Mouse (Mus musculus): ENCODE data around the gene Socs2.

DNA sequence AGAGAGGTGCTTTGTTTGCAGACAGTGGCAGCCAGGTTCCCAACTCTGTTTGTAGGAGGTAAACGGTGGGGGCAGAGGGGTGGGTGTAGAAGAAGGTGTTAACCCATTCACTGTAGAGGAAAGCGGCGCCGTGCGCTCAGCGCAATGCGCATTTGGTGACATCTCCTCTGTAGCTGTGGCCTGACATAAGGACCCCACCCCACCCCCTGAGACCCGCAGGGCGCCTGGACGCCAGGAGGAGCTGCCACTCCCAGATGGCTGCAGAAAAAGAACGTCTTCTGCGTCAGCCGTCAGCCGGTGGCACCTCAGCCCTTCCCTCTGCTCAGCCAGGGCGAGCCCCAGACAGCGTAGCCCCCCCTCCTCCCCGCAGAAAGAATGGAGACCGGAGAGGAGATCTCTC lies 18.5 kb downstream of the Socs2 start:
- TF ChIP-seq E2F4 (IDR thresholded peaks at IDR 0.05; ENCODE audit: borderline replicate concordance, low read depth, low read length) = no peak
- TF ChIP-seq ZMIZ1 (IDR thresholded peaks at IDR 0.05; ENCODE audit: low read depth, low read length) = no peak
- TF ChIP-seq POLR2A (IDR thresholded peaks at IDR 0.05; ENCODE audit: control insufficient read depth in 1 of 2, insufficient read depth in 1 of 2, low read depth in 1 of 2, low read length in 2 of 2, poor library complexity in 1 of 2) = no peak
- TF ChIP-seq CTCF (IDR thresholded peaks at IDR 0.05 in 2 of 3, conservative IDR thresholded peaks at IDR 0.05 in 1 of 3; ENCODE audit: control insufficient read depth in 1 of 3, insufficient read depth in 1 of 3, low read depth in 2 of 3, low read length in 3 of 3, poor library complexity in 1 of 3, severe bottlenecking in 1 of 3) = no peak
- TF ChIP-seq EP300 (IDR thresholded peaks at IDR 0.05; ENCODE audit: low read depth in 1 of 2, low read length in 2 of 2) = no peak
- TF ChIP-seq KAT2A (conservative IDR thresholded peaks at IDR 0.05; ENCODE audit: low read depth, low read length) = no peak
- TF ChIP-seq RCOR1 (IDR thresholded peaks at IDR 0.05; ENCODE audit: low read depth, low read length) = no peak
- TF ChIP-seq GATA1 (IDR thresholded peaks at IDR 0.05; ENCODE audit: low read depth, low read length) = no peak
- no peak for TF ChIP-seq GABPA (IDR thresholded peaks at IDR 0.05; ENCODE audit: low read depth, low read length)
- TF ChIP-seq NRF1 (IDR thresholded peaks at IDR 0.05; ENCODE audit: insufficient read depth, low read depth, low read length, poor library complexity, severe bottlenecking) = no peak

Measured in MEL (cell line).